Mouse (Mus musculus): ENCODE data around the gene Trip4. TPM values are rescaled to one million over a fixed set of nuclear protein-coding genes. Genes with fewer than 3 reads are reported as not detected.

The Trip4 gene
- polyA plus RNA-seq, 1 experiment from 2014 or later, result 33.7 TPM

DNA sequence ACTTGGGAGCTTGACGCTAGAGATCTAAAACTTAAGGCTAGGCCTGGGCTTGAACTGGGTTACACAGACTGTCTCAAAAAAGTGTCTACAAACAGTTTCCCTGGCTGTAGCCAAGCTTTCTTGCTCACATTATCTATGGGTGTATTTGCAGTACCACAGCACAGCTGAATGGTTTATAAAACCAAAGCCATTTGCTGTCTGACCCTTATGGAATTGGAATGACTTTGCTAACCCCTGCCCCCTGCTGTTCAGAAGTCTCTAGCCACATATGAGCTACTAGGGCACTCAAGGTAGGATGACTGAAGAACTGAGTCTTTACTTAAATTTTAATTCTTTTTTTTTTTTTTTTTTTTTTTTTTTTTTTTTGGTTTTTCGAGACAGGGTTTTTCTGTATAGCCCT is 79.2 kb downstream of the Trip4 start:
- H3K4me2 ChIP-seq, result no peak overlapping the region
- ATAC-seq (ENCODE audit: low FRiP score) (no peak), DNase-seq (ENCODE audit: low spot score, missing footprints) (peak; percentile 89)
- H3K4me1 ChIP-seq (ENCODE audit: control insufficient read depth, insufficient read depth, low read length), result peaks cover 48% of the 10 kb centered on the region
- H3K9me3 ChIP-seq (ENCODE audit: control insufficient read depth, low read length), result no peaks in the 10 kb centered on the region
- H3K9ac ChIP-seq (ENCODE audit: low read length), result no peak overlapping the region
- H3K27ac ChIP-seq (ENCODE audit: low read depth, low read length), result no peak overlapping the region
- H3K27me3 ChIP-seq (ENCODE audit: control insufficient read depth, insufficient read depth, low read length), result no peaks in the 10 kb centered on the region
- no peak overlapping the region for H3K4me3 ChIP-seq (ENCODE audit: low read depth, low read length)
- 90% methylated on average over 1 of the region's 2 CpGs for WGBS
- no peaks in the 10 kb centered on the region for H3K36me3 ChIP-seq (ENCODE audit: control insufficient read depth, insufficient read depth, low read length)

GRCm38 (mm10) chr9:65828511-65828910 is 80.1 kb downstream of the Trip4 start:
- DNase-seq (ENCODE audit: low spot score, missing footprints), result peak; percentile 84

GRCm38 (mm10) chr9:65828016-65828403 is 80.6 kb downstream of the Trip4 start:
- ATAC-seq (ENCODE audit: low FRiP score) (no peak), DNase-seq (ENCODE audit: low spot score, missing footprints) (no peak)
- Histone ChIP-seq H3K36me3 (ENCODE audit: control insufficient read depth, insufficient read depth, low read length) (no peaks in the 10 kb centered on the region), H3K27ac (ENCODE audit: low read depth, low read length) (no peak overlapping the region), H3K4me3 (ENCODE audit: low read depth, low read length) (peak overlapping the region; percentile 94), H3K4me2 (peak overlapping the region; percentile 45), H3K27me3 (ENCODE audit: control insufficient read depth, insufficient read depth, low read length) (no peaks in the 10 kb centered on the region), H3K9me3 (ENCODE audit: control insufficient read depth, low read length) (no peaks in the 10 kb centered on the region), H3K4me1 (ENCODE audit: control insufficient read depth, insufficient read depth, low read length) (peaks cover 49% of the 10 kb centered on the region), H3K9ac (ENCODE audit: low read length) (peak overlapping the region; percentile 97; the same call in 1 of the 2 replicates)
- 1% methylated on average over 13 of the region's 13 CpGs for WGBS

More at GRCm38 (mm10) chr9:65828511-65828910, 80.1 kb downstream of the Trip4 start:
- H3K9me3 ChIP-seq (ENCODE audit: control insufficient read depth, low read length), result no peaks in the 10 kb centered on the region
- peak overlapping the region; percentile 94 for H3K4me3 ChIP-seq (ENCODE audit: low read depth, low read length)
- H3K27me3 ChIP-seq (ENCODE audit: control insufficient read depth, insufficient read depth, low read length), result no peaks in the 10 kb centered on the region
- ATAC-seq (ENCODE audit: low FRiP score), result no peak
- 39% methylated on average over 3 of the region's 3 CpGs for WGBS
- H3K27ac ChIP-seq (ENCODE audit: low read depth, low read length), result no peak overlapping the region
- peak overlapping the region; percentile 45 for H3K4me2 ChIP-seq
- H3K36me3 ChIP-seq (ENCODE audit: control insufficient read depth, insufficient read depth, low read length), result no peaks in the 10 kb centered on the region
- H3K9ac ChIP-seq (ENCODE audit: low read length), result no peak overlapping the region
- peaks cover 49% of the 10 kb centered on the region for H3K4me1 ChIP-seq (ENCODE audit: control insufficient read depth, insufficient read depth, low read length)

GRCm38 (mm10) chr9:65827344-65828015 is 81.1 kb downstream of the Trip4 start, which contains the start of gene Zfp609:
Gene Zfp609 (minus strand): TSS chr9:65827564.
- ATAC-seq (ENCODE audit: low FRiP score), result peak; percentile 87
- no peaks in the 10 kb centered on the region for H3K36me3 ChIP-seq (ENCODE audit: control insufficient read depth, insufficient read depth, low read length)
- WGBS, result under 1% methylated on average over 35 of the region's 76 CpGs
- peak within 1 kb of the TSS; percentile 45 for H3K4me2 ChIP-seq
- peak; percentile 100 for DNase-seq (ENCODE audit: low spot score, missing footprints)
- H3K9ac ChIP-seq (ENCODE audit: low read length), result peak within 1 kb of the TSS; percentile 97
- peak within 1 kb of the TSS; percentile 94 for H3K4me3 ChIP-seq (ENCODE audit: low read depth, low read length)
- peaks cover 46% of the 10 kb centered on the region for H3K4me1 ChIP-seq (ENCODE audit: control insufficient read depth, insufficient read depth, low read length)
- peak within 1 kb of the TSS; percentile 95 for H3K27ac ChIP-seq (ENCODE audit: low read depth, low read length)
- no peaks in the 10 kb centered on the region for H3K9me3 ChIP-seq (ENCODE audit: control insufficient read depth, low read length)
- no peaks in the 10 kb centered on the region for H3K27me3 ChIP-seq (ENCODE audit: control insufficient read depth, insufficient read depth, low read length)

DNA sequence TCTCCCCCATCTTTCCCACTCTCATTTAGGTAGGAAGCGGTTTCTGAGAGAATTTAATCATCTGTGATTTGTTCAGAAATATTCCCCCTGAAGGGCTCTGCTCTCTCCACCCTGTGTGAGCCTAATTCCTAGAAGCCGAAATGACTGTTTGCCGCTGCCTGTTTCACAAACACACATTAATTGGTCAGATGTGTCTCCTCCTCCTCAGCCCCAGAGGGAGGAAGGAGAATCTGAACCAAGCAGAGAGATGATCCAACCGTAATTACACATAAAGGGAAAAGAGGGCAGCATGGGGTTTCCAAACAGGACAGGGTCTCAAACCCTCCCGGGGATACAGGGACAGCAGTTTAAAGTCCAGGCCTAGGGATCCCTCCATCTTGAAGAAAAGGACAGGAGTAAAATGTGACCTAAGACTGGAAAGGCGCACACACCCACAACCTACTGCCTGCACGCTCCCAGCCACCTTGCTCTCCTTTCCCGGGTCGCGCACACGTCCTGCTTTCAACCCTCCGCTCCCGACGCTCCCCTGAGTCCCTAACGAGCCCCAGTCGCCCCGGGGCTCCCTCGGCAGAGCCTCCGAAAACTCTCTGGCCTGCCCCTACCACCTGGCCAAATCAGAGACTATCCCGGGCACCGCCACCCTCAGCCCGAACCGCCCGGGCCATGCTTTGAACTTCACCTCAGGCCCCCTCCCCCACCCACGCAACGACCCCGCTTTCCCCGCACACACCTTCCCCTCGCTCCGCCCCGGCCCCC is 81.8 kb downstream of the Trip4 start:
- H3K27me3 ChIP-seq (ENCODE audit: control insufficient read depth, insufficient read depth, low read length), result no peaks in the 10 kb centered on the region
- peak overlapping the region; percentile 97 for H3K9ac ChIP-seq (ENCODE audit: low read length)
- peak overlapping the region; percentile 45 for H3K4me2 ChIP-seq
- peak overlapping the region; percentile 95 for H3K27ac ChIP-seq (ENCODE audit: low read depth, low read length)
- peak overlapping the region; percentile 94 for H3K4me3 ChIP-seq (ENCODE audit: low read depth, low read length)
- WGBS, result under 1% methylated on average over 29 of the region's 31 CpGs
- H3K4me1 ChIP-seq (ENCODE audit: control insufficient read depth, insufficient read depth, low read length), result peaks cover 41% of the 10 kb centered on the region
- ATAC-seq (ENCODE audit: low FRiP score), result peak; percentile 61
- H3K36me3 ChIP-seq (ENCODE audit: control insufficient read depth, insufficient read depth, low read length), result no peaks in the 10 kb centered on the region
- H3K9me3 ChIP-seq (ENCODE audit: control insufficient read depth, low read length), result no peaks in the 10 kb centered on the region
- DNase-seq (ENCODE audit: low spot score, missing footprints), result peak; percentile 97

GRCm38 (mm10) chr9:65826226-65826587 is 82.4 kb downstream of the Trip4 start:
- ATAC-seq (ENCODE audit: low FRiP score), result peak; percentile 75
- 2% methylated on average over 4 of the region's 4 CpGs for WGBS
- no peaks in the 10 kb centered on the region for H3K9me3 ChIP-seq (ENCODE audit: control insufficient read depth, low read length)
- H3K27ac ChIP-seq (ENCODE audit: low read depth, low read length), result peak overlapping the region; percentile 95
- H3K4me1 ChIP-seq (ENCODE audit: control insufficient read depth, insufficient read depth, low read length), result peaks cover 38% of the 10 kb centered on the region
- H3K9ac ChIP-seq (ENCODE audit: low read length), result peak overlapping the region; percentile 97
- DNase-seq (ENCODE audit: low spot score, missing footprints), result no peak
- H3K4me2 ChIP-seq, result peak overlapping the region; percentile 45
- H3K27me3 ChIP-seq (ENCODE audit: control insufficient read depth, insufficient read depth, low read length), result no peaks in the 10 kb centered on the region
- H3K36me3 ChIP-seq (ENCODE audit: control insufficient read depth, insufficient read depth, low read length), result no peaks in the 10 kb centered on the region
- H3K4me3 ChIP-seq (ENCODE audit: low read depth, low read length), result peak overlapping the region; percentile 94

DNA sequence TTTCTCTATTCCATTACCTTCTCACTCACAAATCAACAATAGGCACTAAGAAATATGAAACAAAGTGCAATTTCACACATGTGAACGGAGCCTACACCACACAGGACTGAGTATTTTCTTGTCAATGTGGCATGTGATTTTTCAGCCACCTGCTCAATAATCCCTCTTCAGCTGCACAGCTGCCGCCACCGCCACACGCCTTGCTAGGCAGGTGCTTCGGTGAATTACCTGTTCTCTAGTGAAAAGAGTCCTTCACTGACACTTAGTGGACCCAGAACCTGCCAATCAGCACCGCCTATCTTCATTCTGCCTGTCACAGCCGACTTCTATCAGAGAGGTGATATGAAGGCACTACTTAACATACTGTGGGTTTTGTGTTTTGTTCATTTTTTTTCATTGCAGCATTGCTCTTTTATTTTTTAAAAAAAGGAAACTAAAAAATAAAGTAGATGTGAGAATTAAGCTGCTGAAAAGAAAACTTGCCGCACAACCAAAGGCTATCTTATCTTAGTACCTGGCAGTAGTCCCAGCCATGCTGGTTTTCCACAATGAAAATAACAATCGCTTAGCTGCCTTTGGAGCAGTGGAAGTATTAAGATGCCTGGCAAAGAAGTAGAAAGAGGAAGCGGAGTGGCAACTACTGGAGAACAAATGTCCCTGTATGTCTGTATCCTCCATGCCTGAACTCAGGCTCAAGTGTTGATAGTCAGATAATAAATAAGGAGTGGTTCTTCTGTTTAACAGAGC is 84.7 kb downstream of the Trip4 start:
- Histone ChIP-seq H3K27ac (ENCODE audit: low read depth, low read length) (no peak overlapping the region), H3K9ac (ENCODE audit: low read length) (no peak overlapping the region), H3K4me2 (no peak overlapping the region), H3K36me3 (ENCODE audit: control insufficient read depth, insufficient read depth, low read length) (no peaks in the 10 kb centered on the region), H3K4me1 (ENCODE audit: control insufficient read depth, insufficient read depth, low read length) (peaks cover 33% of the 10 kb centered on the region), H3K4me3 (ENCODE audit: low read depth, low read length) (no peak overlapping the region), H3K27me3 (ENCODE audit: control insufficient read depth, insufficient read depth, low read length) (no peaks in the 10 kb centered on the region), H3K9me3 (ENCODE audit: control insufficient read depth, low read length) (no peaks in the 10 kb centered on the region)
- WGBS, result 81% methylated on average over 10 of the region's 10 CpGs
- DNase-seq (ENCODE audit: low spot score, missing footprints) (no peak), ATAC-seq (ENCODE audit: low FRiP score) (no peak)

GRCm38 (mm10) chr9:65822011-65822410 is 86.6 kb downstream of the Trip4 start:
- Histone ChIP-seq H3K27ac (ENCODE audit: low read depth, low read length) (no peak overlapping the region), H3K9ac (ENCODE audit: low read length) (no peak overlapping the region), H3K4me3 (ENCODE audit: low read depth, low read length) (no peak overlapping the region), H3K36me3 (ENCODE audit: control insufficient read depth, insufficient read depth, low read length) (no peaks in the 10 kb centered on the region), H3K4me2 (no peak overlapping the region), H3K27me3 (ENCODE audit: control insufficient read depth, insufficient read depth, low read length) (no peaks in the 10 kb centered on the region), H3K4me1 (ENCODE audit: control insufficient read depth, insufficient read depth, low read length) (peaks cover 31% of the 10 kb centered on the region), H3K9me3 (ENCODE audit: control insufficient read depth, low read length) (no peaks in the 10 kb centered on the region)
- 93% methylated on average over 4 of the region's 4 CpGs for WGBS
- ATAC-seq (ENCODE audit: low FRiP score), result no peak
- DNase-seq (ENCODE audit: low spot score, missing footprints), result no peak

GRCm38 (mm10) chr9:65820301-65820700 is 88.3 kb downstream of the Trip4 start:
- H3K36me3 ChIP-seq (ENCODE audit: control insufficient read depth, insufficient read depth, low read length), result no peaks in the 10 kb centered on the region
- no peak overlapping the region for H3K27ac ChIP-seq (ENCODE audit: low read depth, low read length)
- no peaks in the 10 kb centered on the region for H3K9me3 ChIP-seq (ENCODE audit: control insufficient read depth, low read length)
- 81% methylated on average over 2 of the region's 2 CpGs for whole genome bisulfite sequencing
- H3K27me3 ChIP-seq (ENCODE audit: control insufficient read depth, insufficient read depth, low read length), result no peaks in the 10 kb centered on the region
- DNase-seq (ENCODE audit: low spot score, missing footprints) (no peak), ATAC-seq (ENCODE audit: low FRiP score) (no peak)
- no peak overlapping the region for H3K9ac ChIP-seq (ENCODE audit: low read length)
- no peak overlapping the region for H3K4me2 ChIP-seq
- H3K4me1 ChIP-seq (ENCODE audit: control insufficient read depth, insufficient read depth, low read length), result peaks cover 22% of the 10 kb centered on the region
- no peak overlapping the region for H3K4me3 ChIP-seq (ENCODE audit: low read depth, low read length)

Data from midbrain, embryonic 11.5 days (tissue).